Mouse (Mus musculus): Measurements from ENCODE around the gene Caly.

DNA sequence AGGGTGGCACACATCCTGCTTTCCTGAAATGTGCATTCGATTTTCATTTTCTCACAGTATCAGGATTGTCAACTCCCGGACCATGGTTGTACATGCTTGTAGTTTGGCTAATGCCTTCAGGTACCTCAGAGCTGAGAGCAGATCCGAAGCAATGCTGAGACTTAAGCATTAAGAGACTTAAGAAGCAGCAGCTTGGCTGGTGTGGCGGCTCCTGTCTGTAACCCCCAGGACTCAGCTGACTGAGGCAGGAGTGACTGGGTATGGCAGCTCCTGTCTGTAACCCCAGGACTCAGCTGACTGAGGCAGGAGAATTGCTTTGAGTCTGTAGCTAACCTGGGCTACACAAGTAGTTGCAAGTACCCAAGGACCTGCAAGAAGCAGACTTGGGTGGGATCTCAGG lies 36.8 kb downstream of the Caly start:
- TF ChIP-seq CTCF (IDR thresholded peaks at IDR 0.05; ENCODE audit: low read depth): no peak
- no peak for TF ChIP-seq EP300 (IDR thresholded peaks at IDR 0.05; ENCODE audit: low read depth)

All from heart, postnatal 0 days (tissue).